Mouse (Mus musculus) midbrain, embryonic 15.5 days (tissue): Measurements from ENCODE around the gene Klhdc9. TPM values are rescaled to one million over a fixed set of nuclear protein-coding genes. Genes with fewer than 3 reads are reported as not detected.
A peak's percentile ranks its signal among the peaks of the same experiment; 100 is the strongest.

ENCODE experiments used
- ATAC-seq: fragments of 200-750 bp; cut with Nextera tagmentation; replicated peaks from 2 replicates; pipeline ENCODE4 v1.8.0; 2017; ENCODE audit warnings: moderate TSS enrichment
- H3K27ac ChIP-seq: fragments of 300-500 bp; sonication (generic); 2 replicates; pipeline ENCODE4 v1.5.1; 2015; ENCODE audit warnings: mild to moderate bottlenecking, inconsistent platforms
- H3K27me3 ChIP-seq: fragments of 300-500 bp; sonication (generic); replicated peaks from 2 replicates; pipeline ENCODE4 v1.6.1; 2015; ENCODE audit warnings: inconsistent platforms
- H3K36me3 ChIP-seq: fragments of 300-500 bp; sonication (generic); replicated peaks from 2 replicates; pipeline ENCODE4 v1.6.1; 2015; ENCODE audit warnings: inconsistent platforms
- H3K4me1 ChIP-seq: fragments of 300-500 bp; sonication (generic); 2 replicates; pipeline ENCODE4 v1.6.1; 2015; ENCODE audit warnings: inconsistent platforms
- H3K4me2 ChIP-seq: fragments of 300-500 bp; sonication (generic); 2 replicates; pipeline ENCODE4 v1.6.1; 2015; ENCODE audit warnings: inconsistent platforms, mild to moderate bottlenecking, moderate library complexity
- H3K4me3 ChIP-seq: fragments of 300-500 bp; sonication (generic); 2 replicates; pipeline ENCODE4 v1.5.1; 2015; ENCODE audit warnings: mild to moderate bottlenecking, inconsistent platforms
- H3K9ac ChIP-seq: fragments of 300-500 bp; sonication (generic); 2 replicates; pipeline ENCODE4 v1.6.1; 2015; ENCODE audit warnings: mild to moderate bottlenecking, inconsistent platforms
- H3K9me3 ChIP-seq: fragments of 300-500 bp; sonication (generic); 2 replicates; pipeline ENCODE4 v1.6.1; 2016; ENCODE audit warnings: inconsistent platforms
- WGBS: fragments of 180-500 bp; shearing (Covaris S2); methylation state at CpG from one replicate; pipeline ENCODE4 v1.1.7; 2015; ENCODE audit warnings: mixed read lengths; 5-methylcytosine and 5-hydroxymethylcytosine counted together
- polyA plus RNA-seq: library from polyadenylated mRNA; unstranded; fragments of >200 nt; fragmentation: Nextera tagmentation; extraction: Ambion mirVana; gene quantifications from 2 replicates; pipeline ENCODE4 v1.2.1, GENCODE M21; 2015

The Klhdc9 gene
- polyA plus RNA-seq, 1 experiment from 2014 or later = 4.5 TPM

DNA sequence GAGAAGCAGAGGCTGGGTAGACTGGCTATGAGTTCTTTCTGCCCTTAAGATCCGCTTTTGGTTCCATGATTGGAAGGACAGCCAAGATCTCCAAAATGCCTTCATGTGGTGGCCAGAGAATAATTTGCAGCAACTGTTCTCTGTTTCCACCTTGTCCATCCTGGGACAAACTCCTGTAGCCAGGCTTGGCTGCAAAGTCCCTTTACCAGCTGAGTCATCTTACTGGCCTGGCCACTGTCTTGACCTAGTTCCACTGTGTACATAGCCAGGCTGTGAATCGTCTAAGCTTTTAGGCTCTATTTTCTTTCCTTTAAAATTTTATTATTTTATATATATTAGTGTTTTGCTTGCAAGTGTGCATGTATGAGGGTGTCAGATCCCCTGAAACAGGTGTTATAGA lies 11.4 kb downstream of the Klhdc9 start:
- ATAC-seq = no peak
- Histone ChIP-seq H3K9ac (no peak overlapping the region), H3K27me3 (no peaks in the 10 kb centered on the region), H3K9me3 (0 out of 2 replicates have a peak, but pooled peaks cover 6% of the 10 kb centered on the region), H3K4me2 (no peak overlapping the region), H3K4me3 (no peak overlapping the region), H3K4me1 (peaks cover 33% of the 10 kb centered on the region), H3K27ac (no peak overlapping the region), H3K36me3 (no peaks in the 10 kb centered on the region)
- 96% methylated on average over 2 of the region's 2 CpGs for WGBS

DNA sequence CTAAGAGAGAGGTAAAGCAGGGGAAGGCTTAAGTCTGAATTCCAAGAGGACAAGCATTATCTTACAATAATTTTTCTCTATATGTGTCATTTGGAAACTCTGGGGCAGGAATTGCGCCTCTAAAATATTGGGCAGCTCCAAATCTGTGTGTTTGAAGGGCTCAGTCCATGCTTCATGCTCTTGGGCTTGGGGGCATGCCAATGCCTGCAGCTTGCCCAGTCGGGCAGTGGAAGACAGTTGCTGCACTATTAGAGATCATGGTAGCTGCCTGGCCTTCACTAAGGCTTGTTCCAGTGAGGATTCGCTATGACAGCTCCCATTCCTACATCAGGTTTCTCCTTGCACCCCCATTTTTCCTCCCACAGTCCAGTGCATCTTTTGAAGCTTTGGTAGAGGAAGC lies 11.9 kb downstream of the Klhdc9 start:
- no peak overlapping the region for H3K27ac ChIP-seq
- H3K4me2 ChIP-seq = no peak overlapping the region
- 93% methylated on average over 3 of the region's 3 CpGs for WGBS
- H3K36me3 ChIP-seq = no peaks in the 10 kb centered on the region
- 0 out of 2 replicates have a peak, but pooled peaks cover 6% of the 10 kb centered on the region for H3K9me3 ChIP-seq
- H3K9ac ChIP-seq = no peak overlapping the region
- H3K4me3 ChIP-seq = no peak overlapping the region
- H3K27me3 ChIP-seq = no peaks in the 10 kb centered on the region
- no peak for ATAC-seq
- H3K4me1 ChIP-seq = peaks cover 36% of the 10 kb centered on the region

DNA sequence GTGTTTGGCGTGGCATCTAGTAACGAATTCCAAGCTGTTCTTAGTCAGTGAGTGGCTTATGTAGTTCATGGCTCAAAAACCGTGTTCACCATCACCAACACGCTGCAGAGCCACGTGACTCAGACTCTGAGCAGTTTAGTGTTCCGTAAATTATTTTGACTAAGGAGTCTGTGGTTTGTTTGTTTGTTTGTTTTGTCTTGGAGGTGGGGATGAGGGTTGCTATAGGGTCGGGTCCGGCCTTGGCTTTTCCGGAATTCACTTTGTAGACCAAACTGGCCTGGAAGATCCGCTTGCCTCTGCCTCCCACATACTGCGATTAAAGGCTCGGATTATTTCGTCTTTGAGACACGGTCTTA lies 14.5 kb downstream of the Klhdc9 start:
- H3K27ac ChIP-seq = peak overlapping the region; percentile 86
- no peak for ATAC-seq
- WGBS = under 1% methylated on average over 14 of the region's 14 CpGs

DNA sequence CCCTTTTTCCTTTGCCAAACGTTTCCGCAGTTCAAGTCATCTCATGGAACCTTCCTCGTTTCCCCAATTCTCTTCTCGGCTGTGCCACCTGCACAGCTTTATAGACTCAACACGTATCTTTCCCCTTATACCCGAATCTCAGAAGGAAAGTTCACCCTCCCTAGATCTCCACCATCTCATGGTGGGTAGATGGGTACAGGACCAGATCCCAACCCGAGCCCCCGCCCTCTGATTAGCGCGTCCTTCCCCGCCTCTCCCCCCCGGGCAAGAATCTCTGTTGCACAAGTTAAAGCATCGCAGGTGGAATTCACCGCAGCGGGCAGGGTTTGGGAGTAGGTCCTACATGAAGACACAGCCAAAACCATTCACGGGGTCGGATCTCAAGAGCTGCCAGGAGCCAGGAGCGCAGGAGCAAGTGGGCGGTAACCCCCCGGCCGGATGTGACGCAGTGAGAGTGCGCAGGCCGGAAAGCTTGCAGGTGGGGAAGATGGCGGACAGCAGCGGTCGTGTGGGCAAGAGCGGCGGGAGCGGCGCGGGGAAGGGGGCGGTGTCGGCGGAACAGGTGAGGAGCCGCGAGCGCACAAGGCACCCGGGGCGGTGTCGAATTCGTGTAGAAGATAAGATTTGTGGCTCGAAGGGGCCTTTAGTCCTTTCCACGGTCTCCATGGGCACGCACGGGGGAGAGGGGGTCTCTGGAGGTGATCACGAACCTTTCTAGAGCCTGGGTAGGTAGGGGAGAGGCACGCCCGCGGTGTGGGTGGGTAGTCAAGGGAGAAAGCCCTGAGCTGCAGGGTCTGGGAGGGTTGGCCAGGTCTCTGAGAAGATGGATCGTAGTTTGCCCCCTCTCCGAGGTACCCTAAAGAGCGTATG lies 15.1 kb downstream of the Klhdc9 start, which contains the start of the genes Nit1 and Pfdn2:
TSS of gene Nit1 (minus strand) at position 422 of the 870 bp plus-strand sequence.
TSS of gene Pfdn2 (plus strand) at position 446 of the 870 bp plus-strand sequence.
- peak within 1 kb of the TSS; percentile 78 for H3K9ac ChIP-seq
- peaks cover 38% of the 10 kb centered on the region for H3K4me1 ChIP-seq
- H3K9me3 ChIP-seq = 0 out of 2 replicates have a peak, but pooled peaks cover 6% of the 10 kb centered on the region
- 1% methylated on average over 52 of the region's 53 CpGs for WGBS
- H3K4me3 ChIP-seq = peak within 1 kb of the TSS; percentile 94
- H3K27ac ChIP-seq = peak within 1 kb of the TSS; percentile 86
- no peaks in the 10 kb centered on the region for H3K27me3 ChIP-seq
- H3K36me3 ChIP-seq = peaks cover 22% of the 10 kb centered on the region
- peak; percentile 95 for ATAC-seq
- peak within 1 kb of the TSS; percentile 81 for H3K4me2 ChIP-seq

More for the DNA sequence above, 14.5 kb downstream of the Klhdc9 start:
- Histone ChIP-seq H3K4me2 (peak overlapping the region; percentile 81), H3K27me3 (no peaks in the 10 kb centered on the region), H3K4me3 (peak overlapping the region; percentile 94), H3K4me1 (peaks cover 38% of the 10 kb centered on the region), H3K9me3 (0 out of 2 replicates have a peak, but pooled peaks cover 6% of the 10 kb centered on the region), H3K36me3 (peaks cover 16% of the 10 kb centered on the region), H3K9ac (peak overlapping the region; percentile 78)

DNA sequence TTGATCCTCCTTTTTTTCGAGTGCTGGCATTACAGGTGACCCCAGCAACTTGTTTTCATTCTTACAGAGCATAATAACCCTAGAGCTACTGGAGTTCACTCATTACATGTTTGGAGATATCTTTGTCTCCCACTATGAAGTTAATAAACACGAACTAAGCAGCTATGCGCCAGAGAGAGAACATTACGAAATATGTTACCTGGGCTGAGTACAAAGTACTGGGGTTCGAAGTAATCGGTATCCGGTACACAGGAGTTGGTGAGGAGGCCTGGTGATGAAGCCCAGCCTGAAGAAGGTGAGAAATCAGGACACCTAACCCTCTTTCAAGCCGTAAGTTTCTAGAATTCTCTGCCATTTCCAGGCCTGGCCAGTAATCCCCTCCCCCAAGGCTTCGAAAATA lies 15.9 kb downstream of the Klhdc9 start:
- H3K27ac ChIP-seq = no peak overlapping the region; the same call in 1 of the 2 replicates
- 76% methylated on average over 9 of the region's 9 CpGs for WGBS
- H3K4me2 ChIP-seq = peak overlapping the region; percentile 81
- peak overlapping the region; percentile 78 for H3K9ac ChIP-seq
- peaks cover 29% of the 10 kb centered on the region for H3K36me3 ChIP-seq
- 0 out of 2 replicates have a peak, but pooled peaks cover 6% of the 10 kb centered on the region for H3K9me3 ChIP-seq
- H3K4me1 ChIP-seq = peaks cover 38% of the 10 kb centered on the region
- no peaks in the 10 kb centered on the region for H3K27me3 ChIP-seq
- ATAC-seq = peak; percentile 24
- H3K4me3 ChIP-seq = peak overlapping the region; percentile 94

DNA sequence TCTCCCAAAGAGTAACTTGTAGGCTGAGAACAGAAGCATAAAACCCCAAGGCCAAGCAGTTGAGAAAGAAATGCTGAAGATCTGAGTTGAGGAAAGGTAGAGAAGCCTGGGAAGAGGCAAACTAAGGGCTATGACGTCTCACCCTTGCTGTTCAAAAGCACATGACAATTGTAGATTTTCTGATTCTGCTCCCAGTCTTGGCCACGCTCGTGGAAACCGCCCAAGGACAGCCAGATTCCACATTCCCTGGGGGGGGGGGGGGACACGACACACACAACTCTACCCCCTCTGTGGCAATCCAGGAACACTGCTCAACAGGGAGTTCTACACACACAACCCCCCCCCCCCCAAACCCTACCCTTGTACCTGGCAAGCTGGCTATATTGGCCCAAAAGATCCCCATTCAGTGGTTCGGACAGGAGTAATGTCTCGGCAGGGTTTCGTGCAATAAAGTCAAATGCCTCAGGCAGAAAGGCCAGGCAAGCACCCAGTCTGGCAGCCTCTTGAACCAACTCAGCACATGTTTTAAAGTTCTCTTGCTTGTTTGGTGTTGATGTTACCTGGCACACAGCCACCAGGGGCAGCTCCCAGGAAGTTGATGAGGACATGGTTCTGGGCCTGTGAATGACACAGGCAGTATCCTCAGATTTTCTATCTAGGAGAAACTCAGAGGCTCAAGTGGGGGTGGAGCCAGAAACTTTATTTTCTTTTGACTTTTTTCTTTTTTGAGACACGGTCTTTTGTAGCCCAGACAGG lies 16.5 kb downstream of the Klhdc9 start:
- Histone ChIP-seq H3K4me2 (peak overlapping the region; percentile 81; the same call in 1 of the 2 replicates), H3K9ac (no peak overlapping the region), H3K27ac (no peak overlapping the region), H3K36me3 (peaks cover 35% of the 10 kb centered on the region), H3K9me3 (0 out of 2 replicates have a peak, but pooled peaks cover 6% of the 10 kb centered on the region), H3K4me1 (peaks cover 36% of the 10 kb centered on the region), H3K27me3 (no peaks in the 10 kb centered on the region), H3K4me3 (peak overlapping the region; percentile 94; the same call in 1 of the 2 replicates)
- no peak for ATAC-seq
- 81% methylated on average over 9 of the region's 9 CpGs for WGBS

DNA sequence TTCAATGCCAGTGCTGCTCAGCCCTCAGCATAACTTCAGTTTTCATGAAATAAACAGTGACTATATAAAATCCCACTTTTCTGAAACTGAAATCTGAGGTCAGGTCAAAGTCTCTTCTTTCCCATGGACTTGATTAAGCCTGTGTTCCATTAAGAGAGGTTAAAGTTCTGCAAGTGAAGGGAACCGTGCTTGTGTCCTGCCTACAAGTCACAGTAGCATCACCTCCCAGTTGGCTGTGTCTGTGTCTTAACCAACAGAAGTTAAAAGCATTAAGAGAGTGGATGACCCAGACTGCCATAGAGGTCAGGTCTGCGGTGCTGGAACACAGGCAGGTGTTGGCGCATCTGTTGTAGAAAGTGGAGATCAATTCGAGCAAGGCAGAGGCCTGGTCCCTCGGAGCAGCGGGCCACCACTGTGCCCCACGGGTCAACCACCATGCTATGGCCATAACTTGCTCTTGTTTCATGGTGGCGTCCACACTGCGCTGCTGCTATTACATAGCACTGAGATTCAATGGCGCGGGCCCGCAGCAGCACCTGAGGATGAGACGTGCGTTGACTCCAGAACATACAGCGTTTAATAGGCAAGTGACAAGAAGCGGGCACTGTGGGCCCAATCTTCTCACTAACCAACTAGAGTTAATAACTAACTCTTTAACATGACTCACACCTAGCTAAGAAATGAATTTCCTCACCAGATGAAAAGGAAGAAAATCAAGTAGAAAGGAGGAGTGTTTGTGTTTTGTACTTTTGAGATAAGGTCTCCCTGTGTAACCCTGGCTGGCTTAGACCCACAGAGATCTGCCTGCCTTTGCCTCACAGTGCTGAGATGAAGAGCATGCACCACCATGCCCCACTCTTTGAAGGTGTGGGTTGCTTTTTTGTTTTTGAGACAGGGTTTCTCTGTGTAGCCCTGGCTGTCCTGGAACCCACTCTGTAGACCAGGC lies 18.1 kb downstream of the Klhdc9 start:
- H3K4me1 ChIP-seq = peaks cover 24% of the 10 kb centered on the region
- peaks cover 49% of the 10 kb centered on the region for H3K36me3 ChIP-seq
- WGBS = 97% methylated on average over 16 of the region's 16 CpGs
- no peak overlapping the region for H3K9ac ChIP-seq
- ATAC-seq = no peak
- no peak overlapping the region for H3K4me3 ChIP-seq
- H3K27me3 ChIP-seq = no peaks in the 10 kb centered on the region
- H3K9me3 ChIP-seq = 0 out of 2 replicates have a peak, but pooled peaks cover 6% of the 10 kb centered on the region
- H3K27ac ChIP-seq = no peak overlapping the region
- H3K4me2 ChIP-seq = no peak overlapping the region

DNA sequence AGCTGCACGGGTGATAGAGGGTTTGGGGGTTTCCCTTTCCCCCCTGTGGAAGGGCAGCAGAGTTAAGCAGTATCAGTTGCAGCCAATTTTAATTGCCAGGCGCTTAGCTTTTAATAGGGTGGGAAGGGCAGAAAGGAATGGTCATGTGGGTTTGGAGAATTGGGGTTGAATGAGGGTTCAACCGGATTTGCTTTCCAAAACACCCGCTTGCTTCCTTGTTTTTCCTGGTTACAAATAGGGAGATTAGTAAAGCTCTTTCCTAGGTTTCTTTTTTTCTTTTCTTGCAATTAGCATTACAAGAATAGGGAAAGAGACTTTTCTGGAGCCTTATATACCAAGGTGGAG lies 30.4 kb downstream of the Klhdc9 start:
- H3K36me3 ChIP-seq = no peaks in the 10 kb centered on the region
- H3K4me2 ChIP-seq = peak overlapping the region; percentile 64
- H3K4me1 ChIP-seq = peaks cover 57% of the 10 kb centered on the region
- no peak for ATAC-seq
- no peaks in the 10 kb centered on the region for H3K27me3 ChIP-seq
- H3K9me3 ChIP-seq = no peaks in the 10 kb centered on the region
- peak overlapping the region; percentile 99 for H3K27ac ChIP-seq
- peak overlapping the region; percentile 93 for H3K4me3 ChIP-seq
- WGBS = under 1% methylated on average over 4 of the region's 4 CpGs
- H3K9ac ChIP-seq = peak overlapping the region; percentile 95

DNA sequence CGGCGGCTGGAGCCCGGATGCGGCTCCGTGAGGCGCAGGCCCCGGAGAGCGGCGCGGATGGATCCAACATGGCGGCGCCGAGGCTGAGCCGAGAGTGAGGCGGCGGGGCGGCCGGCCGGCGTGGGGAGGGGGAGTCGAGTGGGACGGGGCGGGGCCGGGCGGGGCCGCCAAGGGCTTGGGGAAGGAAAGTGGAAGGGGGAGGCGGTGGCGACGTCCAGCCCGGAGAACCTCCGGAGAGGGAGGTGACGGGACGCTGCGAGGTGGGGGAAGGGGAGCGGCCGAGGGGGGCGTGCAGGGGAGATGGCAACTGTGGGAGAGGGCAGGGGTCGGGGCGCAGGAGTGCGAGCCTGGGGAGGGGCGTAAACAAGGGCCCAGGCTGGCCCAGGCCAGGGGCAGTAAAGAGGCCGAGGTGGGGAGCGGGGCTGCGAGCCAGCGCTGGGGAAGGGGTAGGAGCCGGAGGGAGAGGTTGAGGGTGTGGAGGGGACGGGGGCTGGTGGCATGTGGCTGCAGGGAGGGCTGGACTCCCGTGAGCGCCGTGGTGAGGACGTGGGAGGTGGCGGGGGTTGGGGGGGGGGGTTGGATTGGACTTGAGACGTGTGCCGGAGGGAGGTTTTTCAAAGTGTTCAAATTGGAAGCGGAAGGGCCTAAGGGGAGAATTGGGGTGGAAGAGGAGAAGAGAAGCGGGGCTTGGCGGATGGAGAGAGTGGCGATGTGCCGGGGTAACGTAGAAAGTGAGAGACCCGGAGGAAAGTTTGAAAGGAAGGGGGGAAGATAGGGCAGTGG lies 31.0 kb downstream of the Klhdc9 start:
- peak; percentile 86 for ATAC-seq
- no peaks in the 10 kb centered on the region for H3K9me3 ChIP-seq
- no peaks in the 10 kb centered on the region for H3K36me3 ChIP-seq
- peak overlapping the region; percentile 95 for H3K9ac ChIP-seq
- H3K4me3 ChIP-seq = peak overlapping the region; percentile 93
- no peaks in the 10 kb centered on the region for H3K27me3 ChIP-seq
- H3K27ac ChIP-seq = peak overlapping the region; percentile 99
- H3K4me1 ChIP-seq = peaks cover 57% of the 10 kb centered on the region
- H3K4me2 ChIP-seq = peak overlapping the region; percentile 64
- WGBS = 1% methylated on average over 59 of the region's 61 CpGs

DNA sequence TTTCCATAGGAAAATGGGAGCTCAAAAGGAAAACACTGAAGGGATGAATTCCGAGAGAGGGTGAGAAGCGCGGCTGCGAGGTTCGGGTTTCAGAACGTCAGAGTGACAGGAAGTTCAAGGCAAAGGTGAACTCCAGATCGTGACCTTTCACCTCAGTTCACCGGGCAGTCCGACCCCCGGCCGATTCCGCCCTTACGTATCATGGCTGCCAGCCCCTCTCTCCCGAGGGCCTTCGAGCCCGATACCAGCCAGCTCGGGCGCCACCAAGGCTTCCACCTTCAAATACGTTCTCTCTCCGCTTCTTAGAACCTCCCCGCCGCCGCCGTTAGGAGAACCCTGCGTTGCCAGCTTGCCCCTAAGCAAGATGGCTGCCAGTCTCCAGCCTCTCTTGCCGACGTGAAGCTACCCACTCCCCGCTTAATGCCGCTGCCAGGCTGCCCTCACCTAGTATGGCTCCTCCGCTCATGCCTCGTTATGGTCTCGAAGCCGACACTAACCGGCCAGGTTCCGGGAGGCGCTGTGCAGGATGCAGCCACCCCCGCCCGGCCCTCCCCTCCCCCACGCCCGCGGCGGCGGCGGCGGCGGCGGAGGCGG lies 31.7 kb downstream of the Klhdc9 start, which contains the start of gene Dedd:
TSS of gene Dedd (plus strand) at position 307 of the 594 bp plus-strand sequence.
- Histone ChIP-seq H3K4me1 (peaks cover 57% of the 10 kb centered on the region), H3K36me3 (no peaks in the 10 kb centered on the region), H3K9ac (peak within 1 kb of the TSS; percentile 95), H3K9me3 (no peaks in the 10 kb centered on the region), H3K27ac (peak within 1 kb of the TSS; percentile 99), H3K27me3 (no peaks in the 10 kb centered on the region), H3K4me2 (peak within 1 kb of the TSS; percentile 64), H3K4me3 (peak within 1 kb of the TSS; percentile 93)
- ATAC-seq = peak; percentile 97
- 1% methylated on average over 43 of the region's 48 CpGs for WGBS
